Comparison of ENCODE assay signal across 17 mouse cellular contexts in genomic region chr17:47648966-47649365, GRCm38 (mm10). TPM values are rescaled to one million over a fixed set of nuclear protein-coding genes. Genes with fewer than 3 reads are reported as not detected.
DNase-seq lines count a peak whose midpoint lies in the region; ATAC-seq lines count a peak whose summit lies in the region.
"Had no signal": no experiment of that assay in that cellular context is flagged by ENCODE, and none has a peak within 500 bp of the region (broad histone marks: within the 10 kb centered on the region; RNA-seq: fewer than 3 reads in every experiment).

No protein-coding gene starts in this region.

- H3K9me3 ChIP-seq in forebrain, embryonic 10.5 days = no peaks in the 10 kb centered on the region
- no peaks in the 10 kb centered on the region for H3K9me3 ChIP-seq in forebrain, embryonic 15.5 days
- no peaks in the 10 kb centered on the region for H3K9me3 ChIP-seq in midbrain, embryonic 10.5 days (replicated peaks)
- H3K9me3 ChIP-seq in midbrain, embryonic 16.5 days (replicated peaks; ENCODE audit: control insufficient read depth, low read length, poor library complexity, severe bottlenecking) = no peaks in the 10 kb centered on the region
- no peaks in the 10 kb centered on the region for H3K9me3 ChIP-seq in neural tube, embryonic 13.5 days
- H3K9me3 ChIP-seq: limb, embryonic 13.5 days; liver, embryonic 13.5 days had no signal

- ATAC-seq in forebrain, embryonic 15.5 days (replicated peaks) = no peak
- no peak for ATAC-seq in midbrain, embryonic 16.5 days
- no peak for ATAC-seq in neural tube, embryonic 13.5 days (ENCODE audit: low read depth)

- no peak overlapping the region for H3K9ac ChIP-seq in forebrain, embryonic 15.5 days (replicated peaks)
- no peak overlapping the region for H3K9ac ChIP-seq in midbrain, embryonic 16.5 days (ENCODE audit: low read depth, low read length)
- no peak overlapping the region for H3K9ac ChIP-seq in neural tube, embryonic 13.5 days
- H3K9ac ChIP-seq: limb, embryonic 13.5 days; liver, embryonic 13.5 days; lung, embryonic 14.5 days had no signal

- H3K27ac ChIP-seq in forebrain, embryonic 10.5 days = peak overlapping the region; percentile 31; the same call in 1 of the 2 replicates
- no peak overlapping the region; the same call in 1 of the 2 replicates for H3K27ac ChIP-seq in forebrain, embryonic 15.5 days (replicated peaks)
- peak overlapping the region; percentile 29 for H3K27ac ChIP-seq in midbrain, embryonic 10.5 days (replicated peaks)
- H3K27ac ChIP-seq in midbrain, embryonic 16.5 days (ENCODE audit: low read length) = no peak overlapping the region
- 0 out of 2 replicates have a peak overlapping the region, but pooled peaks have one; percentile 13 for H3K27ac ChIP-seq in neural tube, embryonic 13.5 days (replicated peaks)
- H3K27ac ChIP-seq: gastrocnemius, adult 2 months; limb, embryonic 13.5 days; liver, embryonic 13.5 days had no signal

- no peaks in the 10 kb centered on the region for H3K27me3 ChIP-seq in forebrain, embryonic 10.5 days (ENCODE audit: poor library complexity, severe bottlenecking)
- no peaks in the 10 kb centered on the region for H3K27me3 ChIP-seq in forebrain, embryonic 15.5 days
- no peaks in the 10 kb centered on the region for H3K27me3 ChIP-seq in midbrain, embryonic 10.5 days (ENCODE audit: low read depth, poor library complexity, severe bottlenecking)
- H3K27me3 ChIP-seq in midbrain, embryonic 16.5 days (ENCODE audit: control insufficient read depth, insufficient read depth, low read depth, low read length) = no peaks in the 10 kb centered on the region
- H3K27me3 ChIP-seq in neural tube, embryonic 13.5 days = no peaks in the 10 kb centered on the region
- H3K27me3 ChIP-seq: limb, embryonic 13.5 days; liver, embryonic 13.5 days had no signal

- H3K4me1 ChIP-seq in forebrain, embryonic 10.5 days = peaks cover 51% of the 10 kb centered on the region
- H3K4me1 ChIP-seq in forebrain, embryonic 15.5 days = peaks cover 5% of the 10 kb centered on the region; the same call in 1 of the 2 replicates
- peaks cover 57% of the 10 kb centered on the region for H3K4me1 ChIP-seq in midbrain, embryonic 10.5 days
- no peaks in the 10 kb centered on the region for H3K4me1 ChIP-seq in midbrain, embryonic 16.5 days (ENCODE audit: control insufficient read depth, insufficient read depth, low read length)
- peaks cover 7% of the 10 kb centered on the region; the same call in 1 of the 2 replicates for H3K4me1 ChIP-seq in neural tube, embryonic 13.5 days (replicated peaks)
- H3K4me1 ChIP-seq: limb, embryonic 13.5 days had no signal

- WGBS in forebrain, embryonic 10.5 days = 56% methylated on average over 4 of the region's 4 CpGs
- 31% methylated on average over 4 of the region's 4 CpGs for WGBS in forebrain, embryonic 15.5 days
- 49% methylated on average over 4 of the region's 4 CpGs for WGBS in midbrain, embryonic 10.5 days
- WGBS in midbrain, embryonic 16.5 days = 36% methylated on average over 4 of the region's 4 CpGs
- WGBS in neural tube, embryonic 13.5 days = 27% methylated on average over 4 of the region's 4 CpGs

- no peak overlapping the region for H3K4me3 ChIP-seq in forebrain, embryonic 10.5 days
- H3K4me3 ChIP-seq in forebrain, embryonic 15.5 days = no peak overlapping the region
- H3K4me3 ChIP-seq in midbrain, embryonic 10.5 days = no peak overlapping the region
- no peak overlapping the region for H3K4me3 ChIP-seq in midbrain, embryonic 16.5 days (ENCODE audit: low read depth, low read length)
- H3K4me3 ChIP-seq in neural tube, embryonic 13.5 days = no peak overlapping the region
- H3K4me3 ChIP-seq: gastrocnemius, adult 2 months; limb, embryonic 13.5 days; liver, embryonic 13.5 days had no signal

- H3K4me2 ChIP-seq in forebrain, embryonic 15.5 days (replicated peaks) = no peak overlapping the region
- no peak overlapping the region for H3K4me2 ChIP-seq in midbrain, embryonic 16.5 days (ENCODE audit: low read length)
- no peak overlapping the region for H3K4me2 ChIP-seq in neural tube, embryonic 13.5 days
- H3K4me2 ChIP-seq: limb, embryonic 13.5 days; liver, embryonic 13.5 days; lung, embryonic 14.5 days had no signal

- H3K36me3 ChIP-seq in forebrain, embryonic 10.5 days (replicated peaks) = peaks cover 11% of the 10 kb centered on the region
- peaks cover 4% of the 10 kb centered on the region; the same call in 1 of the 2 replicates for H3K36me3 ChIP-seq in forebrain, embryonic 15.5 days
- H3K36me3 ChIP-seq in midbrain, embryonic 10.5 days = peaks cover 6% of the 10 kb centered on the region; the same call in 1 of the 2 replicates
- no peaks in the 10 kb centered on the region for H3K36me3 ChIP-seq in midbrain, embryonic 16.5 days (ENCODE audit: control insufficient read depth, insufficient read depth, low read length)
- H3K36me3 ChIP-seq in neural tube, embryonic 13.5 days = peaks cover 10% of the 10 kb centered on the region; the same call in 1 of the 2 replicates

- no peak for DNase-seq in forebrain, embryonic 10.5 days (ENCODE audit: extremely low spot score, low spot score)
- DNase-seq in midbrain, embryonic 10.5 days (ENCODE audit: low spot score) = no peak
- peak; percentile 64 for DNase-seq in R1 (ENCODE audit: low read depth, low spot score)
- DNase-seq in gastrocnemius, postnatal 4 days (ENCODE audit: low spot score in 2 of 2) = no peak
- DNase-seq: adrenal gland, adult 2 months; cerebellum, adult 9-11 months; gastrocnemius, adult 2 months; heart, adult 18-20 months; kidney, adult 11 months; liver, embryonic 13.5 days; lung, embryonic 14.5 days; lung, postnatal 4 days; thymus, postnatal 14 days had no signal

RNA-seq across cellular contexts. Expression of gene Usp49, which starts 18.5 kb away (rescaled TPM):
- polyA plus RNA-seq in forebrain, embryonic 10.5 days (2016; fragmentation: Nextera tagmentation; extraction: Ambion mirVana) = 5.0 and 6.0 TPM in 2 replicates
- polyA plus RNA-seq in forebrain, embryonic 15.5 days (2015; fragmentation: Nextera tagmentation; extraction: Ambion mirVana) = 10.7 and 11.1 TPM in 2 replicates
- 4.9 and 7.3 TPM in 2 replicates for polyA plus RNA-seq in midbrain, embryonic 10.5 days (2016; fragmentation: Nextera tagmentation; extraction: Ambion mirVana)
- 5.3 and 7.3 TPM in 2 replicates for polyA plus RNA-seq in midbrain, embryonic 16.5 days (2015; fragmentation: Nextera tagmentation; extraction: Ambion mirVana)
- 8.2 and 10.6 TPM in 2 replicates for polyA plus RNA-seq in neural tube, embryonic 13.5 days (2015; fragmentation: Nextera tagmentation; extraction: Ambion mirVana)
- 1 to 10 TPM; 8.1 to 9.5 TPM for total RNA-seq in gastrocnemius, postnatal 4 days (2021)

RNA-seq across cellular contexts. Expression of gene Gm20517, which starts 37.6 kb away (rescaled TPM):
- 1.5 and 1.9 TPM in 2 replicates for polyA plus RNA-seq in forebrain, embryonic 10.5 days (2016; fragmentation: Nextera tagmentation; extraction: Ambion mirVana)
- polyA plus RNA-seq in forebrain, embryonic 15.5 days (2015; fragmentation: Nextera tagmentation; extraction: Ambion mirVana) = 2.2 and 3.0 TPM in 2 replicates
- polyA plus RNA-seq in midbrain, embryonic 10.5 days (2016; fragmentation: Nextera tagmentation; extraction: Ambion mirVana) = 1.4 and 2.2 TPM in 2 replicates
- 1.3 and 2.0 TPM in 2 replicates for polyA plus RNA-seq in midbrain, embryonic 16.5 days (2015; fragmentation: Nextera tagmentation; extraction: Ambion mirVana)
- 2.4 and 3.0 TPM in 2 replicates for polyA plus RNA-seq in neural tube, embryonic 13.5 days (2015; fragmentation: Nextera tagmentation; extraction: Ambion mirVana)
- 1 to 10 TPM; 2.6 to 4.0 TPM for total RNA-seq in gastrocnemius, postnatal 4 days (2021)

RNA-seq across cellular contexts. Expression of gene Med20, which starts 37.6 kb away (rescaled TPM):
- 43.4 and 47.5 TPM in 2 replicates for polyA plus RNA-seq in forebrain, embryonic 10.5 days (2016; fragmentation: Nextera tagmentation; extraction: Ambion mirVana)
- polyA plus RNA-seq in forebrain, embryonic 15.5 days (2015; fragmentation: Nextera tagmentation; extraction: Ambion mirVana) = 45.5 and 50.2 TPM in 2 replicates
- polyA plus RNA-seq in midbrain, embryonic 10.5 days (2016; fragmentation: Nextera tagmentation; extraction: Ambion mirVana) = 43.2 and 45.9 TPM in 2 replicates
- 47.0 and 47.7 TPM in 2 replicates for polyA plus RNA-seq in midbrain, embryonic 16.5 days (2015; fragmentation: Nextera tagmentation; extraction: Ambion mirVana)
- polyA plus RNA-seq in neural tube, embryonic 13.5 days (2015; fragmentation: Nextera tagmentation; extraction: Ambion mirVana) = 38.9 and 39.7 TPM in 2 replicates
- total RNA-seq in gastrocnemius, postnatal 4 days (2021) = 10 to 100 TPM; 21.7 to 26.1 TPM

RNA-seq across cellular contexts. Expression of gene Bysl, which starts 37.7 kb away (rescaled TPM):
- 43.2 and 45.4 TPM in 2 replicates for polyA plus RNA-seq in forebrain, embryonic 10.5 days (2016; fragmentation: Nextera tagmentation; extraction: Ambion mirVana)
- polyA plus RNA-seq in forebrain, embryonic 15.5 days (2015; fragmentation: Nextera tagmentation; extraction: Ambion mirVana) = 32.5 and 33.8 TPM in 2 replicates
- 41.2 and 41.9 TPM in 2 replicates for polyA plus RNA-seq in midbrain, embryonic 10.5 days (2016; fragmentation: Nextera tagmentation; extraction: Ambion mirVana)
- 38.6 and 40.7 TPM in 2 replicates for polyA plus RNA-seq in midbrain, embryonic 16.5 days (2015; fragmentation: Nextera tagmentation; extraction: Ambion mirVana)
- 32.9 and 33.2 TPM in 2 replicates for polyA plus RNA-seq in neural tube, embryonic 13.5 days (2015; fragmentation: Nextera tagmentation; extraction: Ambion mirVana)
- 10 to 100 TPM; 15.3 to 15.7 TPM for total RNA-seq in gastrocnemius, postnatal 4 days (2021)

RNA-seq across cellular contexts. Expression of gene Tomm6, which starts 39.2 kb away (rescaled TPM):
- 362 and 379 TPM in 2 replicates for polyA plus RNA-seq in forebrain, embryonic 10.5 days (2016; fragmentation: Nextera tagmentation; extraction: Ambion mirVana)
- polyA plus RNA-seq in forebrain, embryonic 15.5 days (2015; fragmentation: Nextera tagmentation; extraction: Ambion mirVana) = 258 and 266 TPM in 2 replicates
- polyA plus RNA-seq in midbrain, embryonic 10.5 days (2016; fragmentation: Nextera tagmentation; extraction: Ambion mirVana) = 363 and 364 TPM in 2 replicates
- 252 and 268 TPM in 2 replicates for polyA plus RNA-seq in midbrain, embryonic 16.5 days (2015; fragmentation: Nextera tagmentation; extraction: Ambion mirVana)
- 310 and 314 TPM in 2 replicates for polyA plus RNA-seq in neural tube, embryonic 13.5 days (2015; fragmentation: Nextera tagmentation; extraction: Ambion mirVana)
- total RNA-seq in gastrocnemius, postnatal 4 days (2021) = 100 to 1,000 TPM; 161 TPM

Comparison
In these comparisons a context has a peak if more than half of its experiments do, and no peak if none do; other contexts are left out.
1. H3K27ac ChIP-seq: peak in forebrain, embryonic 10.5 days (single experiment), midbrain, embryonic 10.5 days (single experiment) and neural tube, embryonic 13.5 days (single experiment); none in forebrain, embryonic 15.5 days (single experiment) and midbrain, embryonic 16.5 days (single experiment).